Mouse (Mus musculus) megakaryocyte-erythroid progenitor cell, adult 5 weeks (primary cell): ENCODE results near the gene Ahnak2. TPM values are rescaled to one million over a fixed set of nuclear protein-coding genes. Genes with fewer than 3 reads are reported as not detected.

Experiments
- polyA plus RNA-seq: library from polyadenylated mRNA; stranded (reverse); fragments of >175 nt; gene quantifications from 2 replicates; pipeline ENCODE4 v1.2.3, GENCODE M21; 2012

The Ahnak2 gene
- 0.01 TPM in 1 of 2 replicates, not detected in the other for polyA plus RNA-seq

DNA sequence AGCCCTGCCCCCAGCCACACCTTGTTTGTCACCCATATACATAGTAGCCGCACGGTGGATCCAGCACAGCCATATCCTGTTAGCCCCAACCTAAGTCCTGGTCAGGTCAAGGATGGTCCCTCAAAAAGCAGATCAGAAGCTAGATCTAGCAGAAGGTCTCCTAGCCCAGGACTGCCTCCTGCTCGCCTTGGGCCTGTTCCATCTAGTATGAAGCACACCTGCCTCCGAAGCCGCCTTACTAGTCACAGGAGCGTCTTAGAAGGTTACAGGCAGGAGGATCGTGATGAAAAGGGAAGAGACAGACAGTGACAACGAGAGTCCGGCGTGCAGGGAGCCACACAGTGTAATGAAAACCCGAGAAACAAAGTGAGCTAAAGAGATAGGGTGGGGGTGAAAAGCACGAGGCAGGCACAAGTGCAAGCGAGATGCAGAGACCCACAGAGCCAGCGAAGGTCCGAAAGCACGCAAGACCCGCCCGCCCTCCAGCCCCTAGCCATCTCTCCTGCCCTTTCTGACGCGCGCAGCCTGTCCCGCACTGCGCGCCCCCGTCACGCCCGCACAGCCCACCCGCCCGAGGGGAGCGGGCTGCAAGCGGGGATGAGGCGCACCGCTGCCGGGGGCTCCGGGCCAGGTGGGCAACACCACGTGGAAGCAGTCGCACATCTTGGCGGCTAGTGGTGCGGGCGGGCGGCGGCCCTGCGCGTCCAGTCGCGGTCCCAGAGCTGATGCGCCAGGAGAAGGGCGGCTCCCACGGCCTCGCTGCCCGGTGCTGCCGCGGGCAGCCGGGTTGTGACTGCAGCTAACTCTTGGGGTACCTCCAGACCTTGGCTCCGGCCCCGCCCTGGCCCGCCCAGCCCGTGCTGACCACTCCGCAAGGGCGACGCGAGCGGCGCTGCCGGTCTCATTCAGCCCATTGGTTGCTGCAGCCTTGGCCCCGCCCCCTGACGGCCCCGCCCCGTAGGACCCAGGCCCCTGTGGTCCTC lies at the start of gene Ahnak2:
TSS of gene Ahnak2 (minus strand) at position 794 of the 983 bp plus-strand sequence.

DNA sequence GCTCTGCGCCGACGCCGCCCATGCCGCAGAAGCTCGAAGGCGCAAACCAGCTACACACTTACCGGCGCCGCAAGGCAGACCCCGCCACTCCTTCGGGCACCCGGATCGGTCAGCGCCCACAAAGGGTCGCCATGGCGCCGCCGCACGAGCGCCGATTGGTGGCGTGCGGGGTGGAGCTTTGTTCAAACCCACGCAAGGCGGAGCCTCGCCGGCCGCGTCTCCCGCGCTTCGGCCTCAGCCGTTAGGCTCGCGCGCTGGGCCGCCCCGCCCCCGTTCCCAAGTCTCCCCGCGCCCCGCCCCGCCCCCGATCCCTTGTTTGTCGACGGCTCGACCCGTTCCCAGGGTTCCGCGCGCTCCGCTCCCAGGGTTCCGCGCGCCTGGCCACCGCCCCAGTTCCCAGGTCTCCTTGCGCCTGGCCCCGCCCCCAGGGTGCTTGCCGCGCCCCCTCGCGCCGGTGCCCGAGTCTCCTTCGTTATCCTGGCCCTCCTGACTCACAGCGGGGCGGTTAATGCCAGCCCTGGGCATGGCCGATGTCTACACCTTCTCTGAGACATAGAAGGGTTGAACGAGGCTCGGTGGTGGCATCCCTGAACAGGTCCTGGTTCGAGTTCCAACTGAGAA lies 26.9 kb upstream of the Ahnak2 start, which contains the start of gene Cdca4:
TSS of gene Cdca4 (minus strand) at position 180 of the 621 bp plus-strand sequence.

DNA sequence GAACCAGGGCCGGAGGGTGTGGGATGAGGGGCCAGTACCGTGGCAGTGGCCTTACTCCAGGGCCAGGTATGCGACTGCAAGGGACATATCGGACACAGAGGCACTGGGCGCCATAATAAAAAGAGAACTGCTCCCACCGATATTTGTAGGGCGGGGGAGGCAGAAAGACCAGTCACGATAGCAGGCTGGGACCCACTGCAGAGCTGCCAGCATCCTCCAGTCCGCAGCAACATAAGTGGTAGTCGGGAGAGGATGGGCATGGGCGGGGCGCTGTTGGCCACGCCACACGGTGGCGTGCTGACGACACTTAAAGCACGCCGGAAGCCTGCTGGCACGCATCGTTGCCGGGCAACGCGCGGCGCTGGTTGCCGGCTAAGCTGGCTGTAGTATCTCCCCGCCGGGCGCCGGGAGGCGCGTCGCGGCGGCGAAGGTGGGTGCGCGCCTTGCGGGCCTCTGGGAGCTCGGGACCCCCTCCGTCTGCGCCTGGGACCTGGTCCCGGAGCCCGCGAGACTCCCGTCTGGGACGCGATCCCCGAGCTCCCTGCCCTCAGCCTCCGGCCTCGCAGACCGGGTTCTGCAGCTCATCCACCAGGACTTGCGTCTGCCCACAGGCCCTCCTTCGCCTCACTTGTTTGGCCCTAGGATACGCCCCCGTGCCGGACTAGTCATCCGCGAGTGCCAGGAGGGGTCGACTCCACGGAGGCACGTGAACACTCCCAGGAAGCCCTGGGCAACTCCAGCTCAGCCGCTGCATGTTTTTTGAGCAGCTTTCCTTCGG lies 6.3 kb upstream of the Ahnak2 start, which contains the start of gene Clba1:
TSS of gene Clba1 (plus strand) at position 351 of the 778 bp plus-strand sequence.

DNA sequence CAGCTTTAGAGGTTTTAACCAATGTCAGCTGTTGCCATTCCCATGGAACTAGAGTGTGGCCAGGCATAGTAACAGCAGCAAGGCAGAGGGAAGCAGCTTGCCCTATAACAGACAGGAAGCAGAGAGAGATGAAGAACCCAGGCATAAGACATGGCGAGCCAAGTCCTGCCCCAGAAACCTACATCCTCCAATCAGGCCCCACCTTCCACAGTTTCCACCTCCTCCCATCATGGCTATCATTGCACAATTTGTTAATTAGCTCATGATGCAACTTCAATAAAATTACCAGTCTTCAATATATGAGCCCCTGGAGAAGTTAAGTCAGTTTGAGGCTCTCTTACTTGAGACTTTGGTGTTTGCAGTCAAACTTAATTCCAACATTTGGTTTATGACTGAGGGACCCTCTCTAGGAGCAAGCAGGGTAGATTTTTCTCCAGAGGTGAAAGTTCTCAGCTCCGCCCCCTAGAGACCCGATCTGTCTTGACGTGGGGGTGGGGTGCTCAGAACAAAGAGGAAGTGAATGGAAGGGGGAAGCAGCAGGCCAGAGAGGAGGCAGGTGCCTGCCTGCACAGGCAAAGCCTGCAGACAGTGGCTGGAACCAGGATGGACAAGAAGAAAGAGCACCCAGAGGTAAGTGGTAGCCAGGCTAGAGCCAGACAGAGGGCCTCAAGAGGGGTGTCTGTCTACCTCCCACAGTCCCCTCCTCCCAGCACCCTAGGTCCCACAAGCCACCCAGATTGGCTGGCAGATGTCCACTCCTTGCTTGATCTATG lies 42.1 kb downstream of the Ahnak2 start, which contains the start of gene Pld4:
TSS of gene Pld4 (plus strand) at position 502 of the 773 bp plus-strand sequence.

Other genes with a start within 250 kb of the Ahnak2 start
- 101 and 119 TPM in 2 replicates for gene Inf2, start 213.9 kb downstream of the Ahnak2 start, polyA plus RNA-seq
- gene Adssl1, start 182.6 kb downstream of the Ahnak2 start, polyA plus RNA-seq: 219 and 252 TPM in 2 replicates
- 95.9 and 97.1 TPM in 2 replicates for gene Siva1, start 158.0 kb downstream of the Ahnak2 start, polyA plus RNA-seq
- 394 and 418 TPM in 2 replicates for gene Akt1, start 127.8 kb downstream of the Ahnak2 start, polyA plus RNA-seq
- 14.5 and 17.0 TPM in 2 replicates for gene Zbtb42, start 123.8 kb downstream of the Ahnak2 start, polyA plus RNA-seq
- 5.2 and 8.6 TPM in 2 replicates for gene Cep170b, start 82.2 kb downstream of the Ahnak2 start, polyA plus RNA-seq
- 23.9 and 54.7 TPM in 2 replicates for gene Pld4, start 42.0 kb downstream of the Ahnak2 start, polyA plus RNA-seq
- gene Clba1, start 6.3 kb upstream of the Ahnak2 start, polyA plus RNA-seq: 1.7 and 2.4 TPM in 2 replicates
- 24.9 and 28.0 TPM in 2 replicates for gene Cdca4, start 26.8 kb upstream of the Ahnak2 start, polyA plus RNA-seq
- gene Gpr132, start 65.6 kb upstream of the Ahnak2 start, polyA plus RNA-seq: 6.3 and 8.1 TPM in 2 replicates
- gene Jag2, start 127.1 kb upstream of the Ahnak2 start, polyA plus RNA-seq: 13.5 and 30.2 TPM in 2 replicates
- 25.3 and 26.5 TPM in 2 replicates for gene Nudt14, start 139.5 kb upstream of the Ahnak2 start, polyA plus RNA-seq
- gene Btbd6, start 173.8 kb upstream of the Ahnak2 start, polyA plus RNA-seq: 40.9 and 59.2 TPM in 2 replicates
- 33.5 and 49.8 TPM in 2 replicates for gene Brf1, start 198.0 kb upstream of the Ahnak2 start, polyA plus RNA-seq
- gene Pacs2, start 211.9 kb upstream of the Ahnak2 start, polyA plus RNA-seq: 22.2 and 24.2 TPM in 2 replicates